Mouse (Mus musculus): ENCODE data around the gene Pgm2.

Pgm2 gene

GRCm38 (mm10) chr5:64092748-64093292, at the start of gene Pgm2:
Pgm2 (plus strand) TSS chr5:64092950.
- peak; percentile 83 to 91 for DNase-seq (ENCODE audit: low spot score in 2 of 2)

- DNase-seq (ENCODE audit: low spot score in 2 of 2), result no peak
Observed at GRCm38 (mm10) chr5:64043694-64044453, 48.9 kb upstream of the Pgm2 start.

GRCm38 (mm10) chr5:64044790-64045189, 48.0 kb upstream of the Pgm2 start:
- DNase-seq (ENCODE audit: low spot score in 2 of 2), result no peak

GRCm38 (mm10) chr5:64045502-64045901, 47.2 kb upstream of the Pgm2 start:
- DNase-seq (ENCODE audit: low spot score in 2 of 2), result no peak

- DNase-seq (ENCODE audit: low spot score in 2 of 2), result no peak
Observed at GRCm38 (mm10) chr5:64046995-64047394, 45.8 kb upstream of the Pgm2 start.

DNA sequence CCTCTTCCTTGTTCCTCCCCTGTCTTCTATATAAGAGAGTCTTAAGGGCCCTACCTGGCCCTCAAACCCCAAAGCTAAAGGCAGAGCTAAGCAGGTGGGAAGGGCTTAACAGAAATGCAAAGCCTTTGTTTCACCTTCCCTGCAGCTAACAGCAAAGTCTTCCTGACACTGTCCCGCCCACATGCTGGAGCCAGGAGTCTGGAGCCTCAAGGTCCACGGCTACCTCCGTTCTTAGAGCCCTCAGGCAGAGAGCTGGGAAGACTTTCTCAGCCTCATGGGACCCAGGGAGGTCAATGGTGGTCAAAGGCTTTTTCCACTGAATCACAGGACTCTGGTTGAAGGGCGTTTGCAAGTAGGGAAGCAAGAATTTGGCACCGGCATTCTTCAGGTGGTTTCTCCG, 44.8 kb upstream of the Pgm2 start:
- no peak for DNase-seq (ENCODE audit: low spot score in 2 of 2)

- DNase-seq (ENCODE audit: low spot score in 2 of 2), result no peak
Observed at GRCm38 (mm10) chr5:64048605-64049004, 44.1 kb upstream of the Pgm2 start.

- DNase-seq (ENCODE audit: low spot score in 2 of 2), result no peak
Observed at GRCm38 (mm10) chr5:64049256-64049655, 43.5 kb upstream of the Pgm2 start.

- no peak for DNase-seq (ENCODE audit: low spot score in 2 of 2)
Observed at GRCm38 (mm10) chr5:64053010-64053409, 39.7 kb upstream of the Pgm2 start.

DNA sequence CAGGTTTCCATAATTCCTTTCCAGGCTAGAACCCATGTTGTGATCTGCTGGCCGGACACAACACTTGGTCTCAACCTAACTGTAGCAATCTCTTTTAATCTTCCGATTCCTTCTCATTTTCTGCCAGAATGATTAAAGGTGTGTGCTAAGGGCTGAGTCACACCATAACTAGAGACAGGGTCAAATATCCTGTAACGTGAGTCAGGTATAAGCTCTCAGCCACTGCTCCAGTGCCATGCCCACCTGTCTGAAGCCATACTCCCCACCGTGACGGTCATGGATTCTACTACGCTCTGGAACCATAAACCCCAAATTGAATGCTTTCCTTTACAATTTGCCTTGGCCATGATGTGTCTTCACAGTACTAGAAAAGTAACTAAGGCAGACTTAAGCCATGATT, 36.5 kb upstream of the Pgm2 start:
- no peak for DNase-seq (ENCODE audit: low spot score in 2 of 2)

GRCm38 (mm10) chr5:64060881-64061280, 31.9 kb upstream of the Pgm2 start:
- DNase-seq (ENCODE audit: low spot score in 2 of 2), result no peak

DNA sequence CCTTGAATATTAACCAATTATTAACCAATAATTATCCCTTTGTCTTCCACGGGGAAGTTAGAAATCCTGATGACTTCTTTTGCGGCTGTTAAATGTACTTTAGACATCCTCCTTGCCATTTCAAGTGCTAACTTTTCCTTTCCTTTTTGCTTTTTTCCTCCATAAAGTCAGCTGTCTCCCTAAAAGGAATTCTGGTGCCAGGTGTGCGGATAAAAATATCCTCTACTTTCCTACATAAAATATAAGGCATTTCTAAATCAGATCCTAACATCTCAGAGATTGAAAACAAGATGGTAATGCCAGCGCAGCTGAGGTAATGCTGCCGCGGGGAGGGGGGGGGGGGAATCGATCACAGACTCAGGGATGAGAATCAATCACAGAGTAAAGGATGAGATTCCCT, 31.1 kb upstream of the Pgm2 start:
- no peak for DNase-seq (ENCODE audit: low spot score in 2 of 2)

GRCm38 (mm10) chr5:64062882-64063621, 29.7 kb upstream of the Pgm2 start:
- no peak for DNase-seq (ENCODE audit: low spot score in 2 of 2)

DNA sequence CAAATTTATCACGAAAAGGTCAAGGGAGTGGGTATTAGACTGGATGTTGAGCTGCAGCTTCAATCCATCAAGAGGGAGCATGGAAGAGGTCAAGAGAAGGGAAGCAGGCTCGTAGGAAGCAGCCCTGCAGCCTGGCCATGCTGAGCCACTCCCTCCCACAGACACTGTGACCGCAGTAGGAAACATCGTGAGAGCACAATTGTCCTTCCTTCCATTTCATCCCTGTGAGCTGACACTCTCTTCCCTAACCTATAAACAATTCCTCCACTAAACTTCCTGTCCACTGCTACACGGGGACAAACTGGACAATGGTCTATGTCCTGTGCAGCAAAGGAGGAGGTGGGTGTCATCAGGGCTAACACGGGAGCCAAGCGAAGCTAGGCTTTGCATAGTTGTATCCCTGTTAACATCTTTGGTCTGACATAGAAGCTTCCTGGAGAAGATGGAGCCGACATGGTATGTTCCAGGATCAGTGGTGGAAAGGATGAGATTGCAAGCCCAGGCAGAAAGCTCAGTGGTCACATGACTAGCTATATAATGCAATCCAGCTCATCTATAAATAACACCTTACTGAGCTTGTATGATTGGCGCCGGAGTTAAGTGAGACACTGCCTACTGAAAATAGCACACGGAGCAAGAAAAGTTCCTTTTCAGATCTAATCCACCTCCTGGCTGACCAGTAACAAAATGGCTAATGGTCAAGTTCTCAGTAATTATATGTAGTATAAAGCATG, 29.0 kb upstream of the Pgm2 start:
- DNase-seq (ENCODE audit: low spot score in 2 of 2), result no peak

- no peak for DNase-seq (ENCODE audit: low spot score in 2 of 2)
Observed at GRCm38 (mm10) chr5:64064401-64064800, 28.3 kb upstream of the Pgm2 start.

DNA sequence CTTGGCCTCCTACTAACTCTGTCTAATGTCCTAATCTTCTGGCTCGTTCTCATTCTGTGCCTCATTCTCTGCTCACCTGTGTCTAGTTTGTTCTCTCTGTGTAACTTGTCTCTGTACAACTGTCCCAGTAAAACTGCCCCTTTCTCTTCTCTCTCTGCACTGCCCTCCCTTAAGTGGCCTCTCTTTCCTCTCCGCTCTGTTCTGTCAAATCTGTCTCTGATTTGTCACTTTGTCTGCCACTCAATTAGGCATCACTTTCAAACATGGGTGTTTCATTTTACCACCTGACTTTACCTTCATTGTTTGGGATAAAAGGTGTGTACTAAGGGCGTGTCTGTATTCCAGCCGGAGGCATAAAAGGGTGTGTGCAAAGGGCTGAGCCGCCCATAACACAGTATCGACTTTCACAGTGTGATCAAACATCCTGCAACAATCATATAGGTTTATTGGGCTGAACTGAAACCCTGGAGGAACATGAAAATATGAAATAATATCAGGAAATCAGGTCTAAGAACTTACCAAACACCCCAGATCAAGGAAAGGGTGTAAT, 27.2 kb upstream of the Pgm2 start:
- no peak for DNase-seq (ENCODE audit: low spot score in 2 of 2)

- no peak for DNase-seq (ENCODE audit: low spot score in 2 of 2)
Observed at GRCm38 (mm10) chr5:64066159-64066558, 26.6 kb upstream of the Pgm2 start.

- no peak for DNase-seq (ENCODE audit: low spot score in 2 of 2)
Observed at GRCm38 (mm10) chr5:64067576-64067975, 25.2 kb upstream of the Pgm2 start.

GRCm38 (mm10) chr5:64070081-64070673, 22.6 kb upstream of the Pgm2 start:
- DNase-seq (ENCODE audit: low spot score in 2 of 2), result peak; percentile 54 to 77

DNA sequence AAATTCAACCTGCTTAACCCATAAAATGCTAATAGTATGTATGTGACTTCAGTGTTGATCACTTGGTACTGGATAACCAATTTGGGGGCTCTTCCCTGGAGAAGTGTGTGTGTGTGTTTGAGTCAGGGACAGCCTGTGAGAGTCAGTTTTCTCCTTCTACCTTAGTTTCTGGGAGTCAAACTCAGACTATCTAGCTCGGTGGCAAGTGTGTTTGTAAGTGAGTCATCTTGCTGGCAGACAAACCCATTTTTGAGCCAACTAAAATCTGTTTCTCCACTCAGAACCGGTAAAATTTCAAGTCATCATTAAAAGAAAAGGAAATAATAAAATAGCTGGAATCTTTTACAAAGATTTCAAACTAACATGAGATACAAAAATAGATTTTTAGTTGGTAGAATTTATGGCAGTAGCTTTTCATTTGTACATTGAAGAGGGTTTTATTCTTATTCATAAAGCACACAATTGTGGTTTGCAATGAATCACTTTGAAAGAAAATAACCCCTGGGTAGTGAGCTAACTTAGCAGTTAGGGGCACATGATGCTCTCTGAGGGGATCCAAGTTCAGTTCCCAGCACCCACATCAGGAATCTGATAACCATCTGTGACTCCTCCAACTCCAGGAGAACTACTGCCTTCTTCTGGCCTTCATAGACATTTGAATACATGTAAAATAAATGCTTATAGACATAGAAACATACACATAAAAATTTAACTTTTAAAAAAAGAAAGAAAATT, 21.8 kb upstream of the Pgm2 start:
- DNase-seq (ENCODE audit: low spot score in 2 of 2), result no peak

DNA sequence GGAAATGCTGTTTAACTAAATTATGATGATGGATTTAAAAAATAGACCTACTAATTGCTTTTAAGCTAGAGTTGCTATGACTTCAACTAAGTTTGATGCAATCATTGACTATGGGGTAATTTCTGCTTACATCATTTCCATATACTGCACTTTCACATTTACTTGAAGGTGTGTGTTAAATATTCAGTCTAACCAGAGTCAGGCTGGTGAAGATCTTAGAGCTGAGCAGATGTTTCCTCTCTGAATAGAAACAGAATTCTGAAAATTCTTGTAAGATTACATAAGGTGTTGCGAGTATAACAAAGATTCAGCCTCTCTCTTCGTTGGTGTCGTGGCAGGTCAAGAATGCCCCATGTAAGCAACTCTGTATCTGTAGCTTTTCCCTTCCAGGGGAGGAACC, 18.3 kb upstream of the Pgm2 start:
- no peak for DNase-seq (ENCODE audit: low spot score in 2 of 2)

Data from spleen, postnatal 4 days (tissue).